Mouse (Mus musculus) embryonic fibroblast, embryonic 13.5 days (primary cell): Measurements from ENCODE around the gene Rnaset2b. TPM values are rescaled to one million over a fixed set of nuclear protein-coding genes. Genes with fewer than 3 reads are reported as not detected.
"Not testable (repeated sequence)": the region's sequence is repeated elsewhere in the genome, so short reads cannot be mapped to it uniquely, and the experiment has no call there.

ENCODE experiments used
- H3K27ac ChIP-seq: 2 replicates; pipeline ENCODE4 v1.5.1; 2012; ENCODE audit warnings: low read length, control low read depth, inconsistent platforms; ENCODE audit not compliant: insufficient read depth
- H3K4me1 ChIP-seq: 2 replicates; pipeline ENCODE4 v1.6.1; 2011; ENCODE audit warnings: low read length; ENCODE audit not compliant: control insufficient read depth, insufficient read depth
- H3K4me3 ChIP-seq: 2 replicates; pipeline ENCODE4 v1.5.1; 2011; ENCODE audit warnings: mild to moderate bottlenecking, control low read depth, low read length; ENCODE audit not compliant: insufficient read depth
- polyA plus RNA-seq: library from polyadenylated mRNA; stranded (reverse); fragments of >200 nt; gene quantifications from 2 replicates; pipeline ENCODE4 v1.2.4, GENCODE M21; 2011; ENCODE audit warnings: low read depth; ENCODE audit not compliant: missing spikeins, insufficient read length

The Rnaset2b gene
- polyA plus RNA-seq, 1 experiment, result 166 TPM

DNA sequence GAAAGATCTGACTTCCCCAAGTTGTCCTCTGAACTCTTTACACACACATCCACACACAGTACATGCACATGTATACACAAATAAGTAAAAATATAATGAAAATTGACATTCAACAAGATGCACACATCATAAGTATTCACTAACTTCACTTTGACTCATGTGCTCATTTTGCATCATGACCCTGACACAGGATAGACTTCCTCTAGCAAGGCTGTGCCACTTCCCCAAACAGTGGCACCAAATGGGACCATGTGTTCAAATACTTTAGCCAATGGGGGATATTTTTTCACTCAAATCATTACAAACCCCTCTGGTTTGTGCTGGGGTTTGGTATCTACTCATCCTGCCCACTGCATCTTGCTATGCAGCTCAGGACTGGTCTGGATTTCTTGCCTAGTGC lies 38.5 kb downstream of the Rnaset2b start:
- H3K4me3 ChIP-seq, H3K4me1 ChIP-seq, H3K27ac ChIP-seq: not testable (repeated sequence)

DNA sequence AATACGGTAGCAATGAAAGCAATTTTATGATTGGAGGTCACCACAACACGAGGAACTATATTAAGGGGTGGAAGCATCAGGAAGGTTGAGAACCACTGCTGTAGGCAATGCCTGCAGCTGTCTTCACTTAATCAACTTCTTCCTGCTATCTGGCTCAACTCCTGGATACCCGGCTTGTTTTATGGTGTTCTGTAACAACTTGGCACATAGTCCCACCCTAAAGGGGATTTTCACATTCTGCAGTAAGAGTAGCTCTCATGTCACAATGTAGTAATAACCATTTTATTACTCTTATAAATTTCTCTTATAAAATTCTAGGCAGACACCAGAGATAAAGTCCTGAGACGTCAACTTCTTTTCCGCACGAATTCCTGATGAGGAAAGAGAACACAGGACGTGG lies 39.0 kb downstream of the Rnaset2b start:
- H3K27ac ChIP-seq, H3K4me1 ChIP-seq, H3K4me3 ChIP-seq: not testable (repeated sequence)

DNA sequence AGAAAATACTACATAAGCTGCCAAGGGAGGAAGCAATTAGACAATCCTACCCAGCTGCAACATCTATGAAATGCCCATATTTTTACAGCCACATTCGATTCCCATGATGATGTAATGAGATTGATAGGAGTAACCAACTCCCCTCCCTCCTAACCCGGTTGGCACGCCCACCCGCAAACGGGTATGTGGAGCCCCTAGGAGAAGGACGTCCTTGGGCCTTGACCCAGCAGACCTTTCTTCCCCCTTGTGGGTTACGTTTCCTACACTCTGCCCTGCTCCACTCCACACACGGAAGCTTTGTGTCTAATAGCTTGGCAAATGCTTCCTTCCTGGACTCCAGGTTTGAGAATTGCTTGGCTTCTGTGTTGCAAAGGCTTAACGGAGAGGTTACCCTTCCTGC lies 39.5 kb downstream of the Rnaset2b start:
- not testable (repeated sequence) for H3K4me3 ChIP-seq, H3K4me1 ChIP-seq, H3K27ac ChIP-seq

DNA sequence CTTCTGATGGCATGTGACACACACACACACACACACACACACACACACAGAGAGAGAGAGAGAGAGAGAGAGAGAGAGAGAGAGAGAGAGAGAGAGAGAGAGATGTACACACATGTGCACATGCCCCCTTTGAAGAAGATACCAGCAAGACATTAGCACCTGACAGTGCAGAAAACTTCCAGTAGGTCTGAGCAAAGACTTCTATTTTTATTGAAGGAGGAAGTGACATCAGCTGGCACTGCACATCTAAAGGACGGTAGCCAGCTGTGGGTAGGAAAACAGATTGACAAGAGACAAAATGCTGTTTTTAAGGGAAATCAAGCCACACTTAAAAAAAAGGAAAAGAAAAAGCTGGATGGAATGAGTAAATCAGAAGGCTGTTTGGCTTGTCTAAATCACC lies 43.8 kb downstream of the Rnaset2b start:
- H3K27ac ChIP-seq, result not testable (repeated sequence)

DNA sequence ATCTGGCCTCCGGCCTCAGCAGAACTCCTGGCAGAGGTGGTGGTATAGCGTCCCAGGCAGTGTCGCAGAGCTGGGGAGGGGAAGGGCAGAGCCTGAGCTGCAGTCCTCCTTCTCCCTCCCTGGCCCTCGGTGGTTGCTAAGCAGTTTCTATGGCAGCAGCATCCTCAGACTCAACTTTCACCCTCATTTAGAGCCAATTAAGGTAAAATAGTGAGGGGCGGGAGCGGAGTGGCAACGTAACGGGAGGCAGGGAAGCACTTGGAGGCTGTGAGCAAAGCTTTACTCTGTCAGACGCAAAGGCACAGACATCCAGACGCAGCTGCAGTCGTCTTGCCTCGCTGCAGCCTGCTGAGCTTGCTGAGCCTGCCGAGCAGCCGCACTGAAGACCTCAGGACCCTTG lies 54.8 kb downstream of the Rnaset2b start, which contains the start of gene Gm1604a:
Gene Gm1604a (plus strand): TSS at position 312 of the 400 bp plus-strand sequence.
- H3K27ac ChIP-seq, H3K4me1 ChIP-seq, H3K4me3 ChIP-seq: not testable (repeated sequence)

More for the DNA sequence above, 43.8 kb downstream of the Rnaset2b start:
- not testable (repeated sequence) for H3K4me1 ChIP-seq, H3K4me3 ChIP-seq

DNA sequence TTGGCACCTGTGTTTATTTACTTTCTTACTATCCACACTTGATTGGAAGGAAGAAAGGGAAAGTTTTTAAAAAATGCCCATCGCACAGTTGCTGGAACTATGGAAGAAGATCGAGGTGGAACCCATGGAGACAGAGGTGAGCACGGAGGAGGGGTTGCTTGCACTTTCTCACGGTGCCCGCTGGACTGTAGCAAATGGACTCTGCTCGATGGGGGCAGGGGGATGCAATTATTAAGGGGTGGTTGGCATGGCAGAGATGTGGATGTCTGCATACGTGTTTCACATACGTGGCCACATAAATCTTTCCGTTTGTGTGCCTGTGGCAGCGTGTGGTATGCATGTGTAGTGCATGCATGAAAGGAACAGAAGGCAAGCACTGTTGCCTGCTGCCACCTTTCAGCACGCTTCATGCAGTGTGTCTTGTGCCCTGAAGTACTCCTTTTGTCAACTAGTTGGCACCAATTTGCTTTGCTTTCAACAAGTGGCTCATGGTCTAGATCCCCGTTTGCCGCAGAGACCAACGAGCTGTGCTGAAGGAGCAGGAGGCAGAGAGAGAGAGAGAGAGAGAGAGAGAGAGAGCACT lies 55.4 kb downstream of the Rnaset2b start:
- H3K27ac ChIP-seq, H3K4me3 ChIP-seq, H3K4me1 ChIP-seq: not testable (repeated sequence)

DNA sequence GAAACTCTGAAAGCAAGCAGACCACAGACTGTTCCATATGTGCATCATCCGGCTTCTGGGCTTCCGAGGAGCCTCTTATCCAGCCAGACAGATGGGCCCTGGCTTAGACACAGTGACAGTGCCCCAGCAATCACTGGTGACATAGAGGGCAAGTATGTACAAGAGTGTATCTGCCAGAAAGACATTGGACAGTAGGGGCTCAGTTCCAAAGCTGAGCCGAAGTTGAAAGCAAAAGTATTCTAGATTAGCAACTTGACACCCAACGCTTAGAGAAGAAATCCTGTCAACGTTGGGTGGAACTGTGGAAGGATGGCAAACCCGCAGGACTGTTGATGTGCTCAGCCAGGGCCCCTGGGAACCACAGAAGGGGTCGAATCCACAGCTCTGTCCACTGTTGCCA lies 59.8 kb downstream of the Rnaset2b start:
- H3K4me1 ChIP-seq, H3K27ac ChIP-seq, H3K4me3 ChIP-seq: not testable (repeated sequence)

DNA sequence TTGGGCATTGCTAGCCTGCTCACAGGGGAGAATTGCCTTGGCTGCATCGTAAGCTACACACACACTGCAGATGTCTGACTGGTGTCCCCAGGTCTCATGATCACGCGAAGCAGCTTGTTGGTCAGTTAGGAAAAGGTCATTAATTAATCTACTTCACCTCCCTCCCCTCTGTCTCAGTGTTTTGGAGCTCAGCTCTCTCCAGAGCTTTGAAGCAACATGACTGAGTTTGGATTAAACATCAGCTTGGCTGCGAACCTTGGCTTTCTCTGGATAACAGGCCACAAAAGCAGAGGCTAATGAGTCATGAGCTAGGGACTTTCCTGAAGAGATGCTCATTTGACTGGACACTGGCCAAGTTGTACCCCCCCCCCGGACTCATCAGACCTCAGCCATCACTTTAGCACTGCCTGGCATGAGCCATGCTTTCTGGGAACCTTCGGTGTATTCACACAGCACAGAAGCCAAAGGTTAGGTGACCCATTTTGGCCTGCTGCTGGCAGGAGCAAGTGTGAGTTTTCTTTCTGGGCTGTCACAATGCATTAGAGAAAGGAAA lies 60.3 kb downstream of the Rnaset2b start:
- H3K4me3 ChIP-seq, H3K27ac ChIP-seq, H3K4me1 ChIP-seq: not testable (repeated sequence)

DNA sequence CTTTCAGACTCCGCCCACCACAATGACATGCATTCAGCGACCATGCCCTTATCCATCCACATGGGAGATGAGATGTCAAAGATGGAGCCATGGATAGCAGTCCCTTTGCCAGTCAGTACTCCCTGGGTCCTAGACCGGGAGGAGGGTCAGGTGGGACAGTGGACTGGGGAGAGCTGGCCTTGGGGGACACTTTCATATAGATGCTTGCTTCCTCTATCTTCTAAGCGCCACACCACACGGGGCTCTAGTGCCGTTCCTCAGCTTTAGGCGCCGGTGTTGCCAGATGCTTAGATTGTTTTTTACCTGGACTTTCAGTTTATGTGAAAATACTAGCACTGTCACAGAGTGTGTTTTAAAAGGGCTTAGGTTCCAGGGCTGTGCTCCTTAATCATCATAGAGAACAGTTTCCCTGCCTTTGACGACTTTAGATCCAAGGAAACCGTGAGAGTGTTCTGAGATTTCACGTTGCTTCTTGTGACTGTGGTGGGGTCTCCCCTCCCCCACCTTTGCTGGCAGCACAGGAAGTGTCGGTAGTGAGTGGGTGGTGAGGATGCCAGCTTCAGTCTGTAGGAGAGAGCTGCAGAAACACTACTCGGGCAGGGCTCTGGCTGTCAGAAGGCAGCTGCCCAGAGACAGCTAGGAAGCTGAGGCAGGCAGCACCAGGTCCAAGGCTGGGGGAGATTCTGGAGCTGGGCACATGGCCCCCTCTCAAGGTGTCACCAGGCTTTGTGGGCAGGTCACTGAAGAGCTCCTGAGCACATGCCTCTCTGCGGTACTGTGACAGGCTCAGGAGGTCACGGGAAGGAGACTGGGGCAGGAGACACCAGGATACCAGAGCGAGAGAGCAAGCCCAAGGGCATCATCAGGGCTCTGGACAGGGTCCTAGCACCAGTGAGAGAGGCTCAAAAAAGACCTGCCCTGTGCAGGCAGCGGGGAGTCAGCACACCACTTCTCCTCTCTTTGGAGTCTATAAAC lies 63.0 kb downstream of the Rnaset2b start:
- H3K4me1 ChIP-seq, H3K4me3 ChIP-seq, H3K27ac ChIP-seq: not testable (repeated sequence)

Other genes with a start within 250 kb of the Rnaset2b start
- 18.3 and 20.9 TPM in 2 replicates for gene Ezr, start 187.8 kb upstream of the Rnaset2b start, polyA plus RNA-seq
- 17.4 and 21.0 TPM in 2 replicates for gene Rsph3b, start 22.0 kb upstream of the Rnaset2b start, polyA plus RNA-seq
- 16.3 and 18.6 TPM in 2 replicates for gene Tagap1, start 9.5 kb upstream of the Rnaset2b start, polyA plus RNA-seq
- gene Gm49721, start 8.3 kb downstream of the Rnaset2b start, polyA plus RNA-seq, result not detected in 2 replicates
- not detected in 2 replicates for gene Gm1604a, start 54.9 kb downstream of the Rnaset2b start, polyA plus RNA-seq
- 21.5 and 22.4 TPM in 2 replicates for gene Rps6ka2, start 199.5 kb downstream of the Rnaset2b start, polyA plus RNA-seq